Mouse (Mus musculus) telencephalon, adult 2 months (tissue): ENCODE data around the gene Rtkn.
A peak's percentile ranks its signal among the peaks of the same experiment; 100 is the strongest.
"Not testable (repeated sequence)": the region's sequence is repeated elsewhere in the genome, so short reads cannot be mapped to it uniquely, and the experiment has no call there.

Experiments used
- DNase-seq: peaks from one replicate; pipeline ENCODE4 v3.0.0-alpha.2; 2011; ENCODE audit warnings: low read depth, low spot score

Rtkn gene

GRCm38 (mm10) chr6:83137576-83137950, 2.3 kb downstream of the Rtkn start:
- peak; percentile 64 for DNase-seq

DNA sequence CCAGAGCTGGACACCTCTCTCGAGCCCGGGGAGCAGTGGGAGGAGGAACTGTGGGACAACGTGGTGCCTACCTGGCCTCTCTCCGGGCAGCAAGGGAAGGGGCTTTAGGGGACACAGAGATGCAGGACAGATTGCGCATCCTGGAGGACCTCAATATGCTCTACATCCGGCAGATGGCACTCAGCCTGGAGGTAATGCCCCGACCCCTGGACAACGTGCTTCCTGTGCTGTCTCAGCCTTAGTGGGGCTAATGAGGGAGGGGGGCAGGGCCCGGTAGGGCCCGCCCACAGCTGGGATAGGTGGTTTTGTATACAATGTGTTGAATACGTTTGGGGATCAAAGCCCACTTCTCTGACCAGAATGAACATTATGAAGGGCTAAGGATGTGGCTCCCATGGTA, 2.8 kb downstream of the Rtkn start:
- no peak for DNase-seq

- no peak for DNase-seq
Observed at GRCm38 (mm10) chr6:83140044-83140443, 4.8 kb downstream of the Rtkn start.

- DNase-seq: no peak
Observed at GRCm38 (mm10) chr6:83141636-83142035, 6.4 kb downstream of the Rtkn start.

- DNase-seq: peak; percentile 32
Observed at GRCm38 (mm10) chr6:83142211-83142731, 7.0 kb downstream of the Rtkn start.

DNA sequence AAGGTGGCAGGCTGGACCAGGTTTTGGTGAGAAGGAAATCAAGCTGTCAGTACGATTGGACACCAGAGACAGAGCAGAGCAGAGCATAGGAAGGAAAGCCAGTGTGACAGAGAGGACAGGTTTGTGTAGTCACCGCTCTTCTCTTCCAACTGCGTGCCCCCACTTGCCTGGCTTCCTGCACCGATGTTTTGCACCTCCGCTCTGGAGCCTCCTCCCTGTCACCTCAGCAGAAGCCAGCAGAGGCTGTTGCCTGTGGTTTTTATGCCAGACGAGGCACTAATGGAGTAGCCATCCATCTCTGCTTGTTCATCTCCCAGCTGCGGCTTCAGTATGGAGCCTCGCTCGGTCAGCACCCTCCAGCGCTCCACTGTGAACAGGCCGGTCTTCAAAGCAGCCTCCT, 7.6 kb downstream of the Rtkn start:
- DNase-seq: peak; percentile 26

- DNase-seq: no peak
Observed at GRCm38 (mm10) chr6:83145209-83145608, 9.9 kb downstream of the Rtkn start.

GRCm38 (mm10) chr6:83145805-83146204, 10.5 kb downstream of the Rtkn start:
- DNase-seq: peak; percentile 18

DNA sequence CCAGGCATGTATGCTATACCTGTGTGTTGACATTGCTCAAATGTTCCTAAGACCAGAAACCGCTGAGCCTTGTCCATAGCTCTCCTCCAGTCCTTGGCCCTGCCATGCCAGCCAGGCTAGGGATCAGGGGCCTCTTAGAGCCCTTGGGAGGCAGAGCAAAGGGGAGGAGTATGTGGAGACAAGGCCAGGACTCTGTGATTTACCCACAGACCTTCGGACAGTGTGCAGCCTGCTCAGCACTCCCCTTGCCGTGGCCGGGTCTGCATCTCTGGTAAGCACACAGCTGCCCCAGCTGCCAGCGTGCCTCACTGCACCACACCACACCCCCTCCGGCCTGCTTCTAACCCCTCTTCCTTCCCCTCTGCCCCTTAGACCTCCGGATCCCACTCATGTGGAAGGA, 12.0 kb downstream of the Rtkn start:
- DNase-seq: no peak

DNA sequence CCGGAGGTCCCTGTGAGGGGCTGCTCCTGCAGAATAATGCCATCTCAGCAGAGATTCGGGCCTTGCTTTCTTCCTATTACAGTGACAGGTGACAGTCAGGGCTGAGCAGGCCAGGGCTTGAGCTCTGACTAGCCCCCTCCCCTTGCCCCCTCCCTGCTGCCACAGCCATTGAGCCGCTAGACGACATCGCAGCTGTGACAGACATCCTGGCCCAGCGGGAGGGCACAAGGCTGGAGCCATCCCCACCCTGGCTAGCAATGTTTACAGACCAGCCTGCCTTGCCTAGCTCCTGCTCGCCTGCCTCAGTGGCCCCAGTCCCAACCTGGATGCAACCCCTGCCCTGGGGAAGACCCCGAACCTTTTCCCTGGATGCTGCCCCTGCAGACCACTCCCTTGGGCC, 16.5 kb downstream of the Rtkn start:
- DNase-seq: no peak

GRCm38 (mm10) chr6:83153038-83153437, 17.8 kb downstream of the Rtkn start:
- no peak for DNase-seq

- no peak for DNase-seq
Observed at GRCm38 (mm10) chr6:83153485-83153884, 18.2 kb downstream of the Rtkn start.

DNA sequence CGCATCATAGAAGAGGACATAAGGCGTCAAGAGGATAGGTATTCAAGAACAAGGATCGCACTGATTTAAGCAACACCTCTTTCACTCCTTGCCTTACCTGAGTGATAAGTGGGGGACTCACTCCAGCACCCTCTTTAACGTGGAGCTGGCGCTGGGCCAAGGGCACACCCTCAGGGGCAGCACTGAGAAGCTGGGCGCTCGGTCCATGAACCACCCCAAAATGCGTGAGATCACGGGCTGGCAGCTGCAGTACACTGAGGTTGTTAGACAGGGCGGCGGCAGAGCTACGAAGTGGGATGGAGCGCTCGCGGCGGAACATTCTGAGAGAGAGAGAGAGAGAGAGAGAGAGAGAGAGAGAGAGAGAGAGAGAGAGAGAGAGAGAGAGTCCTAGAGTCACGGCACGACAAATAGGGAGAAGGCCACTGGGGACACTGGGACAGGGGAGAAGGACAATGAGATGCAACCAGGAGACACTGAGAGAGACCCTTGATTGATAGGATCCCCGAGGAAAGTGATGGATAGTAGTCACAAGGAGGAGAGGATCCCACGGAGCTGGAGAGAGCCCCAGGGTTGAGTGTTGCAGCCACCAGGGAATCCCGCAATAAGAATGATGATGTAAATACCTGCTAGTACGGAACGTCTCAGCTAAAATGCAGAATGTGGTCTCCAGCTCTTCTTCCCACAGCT, 20.4 kb downstream of the Rtkn start:
- DNase-seq: no peak

DNA sequence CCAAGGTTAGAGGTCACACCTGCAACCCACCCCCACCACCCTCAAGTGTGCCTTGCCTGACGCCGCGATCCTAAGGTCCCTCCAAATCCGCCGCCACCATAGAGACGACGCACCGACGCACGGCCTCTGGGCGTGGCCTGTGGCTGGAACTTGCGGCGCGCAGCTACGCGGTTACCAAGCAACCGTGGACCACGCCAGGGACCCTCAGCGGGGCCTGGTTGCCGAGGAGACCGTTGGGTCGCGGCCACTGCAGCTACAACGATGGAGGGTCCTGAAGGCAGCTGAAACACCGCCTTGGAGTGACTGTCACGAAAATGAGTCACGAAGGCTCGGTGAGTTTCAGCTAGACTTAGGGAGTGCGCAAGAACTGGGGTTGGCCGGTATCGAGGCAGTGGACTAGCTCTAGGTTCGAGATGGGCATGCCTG, 21.0 kb downstream of the Rtkn start, which contains the start of the genes Wdr54 and 1700003E16Rik:
TSS of gene Wdr54 (minus strand) at position 139 of the 426 bp plus-strand sequence.
TSS of gene 1700003E16Rik (plus strand) at position 146 of the 426 bp plus-strand sequence.
- DNase-seq: no peak

GRCm38 (mm10) chr6:83159456-83159855, 24.2 kb downstream of the Rtkn start:
- DNase-seq: not testable (repeated sequence)

DNA sequence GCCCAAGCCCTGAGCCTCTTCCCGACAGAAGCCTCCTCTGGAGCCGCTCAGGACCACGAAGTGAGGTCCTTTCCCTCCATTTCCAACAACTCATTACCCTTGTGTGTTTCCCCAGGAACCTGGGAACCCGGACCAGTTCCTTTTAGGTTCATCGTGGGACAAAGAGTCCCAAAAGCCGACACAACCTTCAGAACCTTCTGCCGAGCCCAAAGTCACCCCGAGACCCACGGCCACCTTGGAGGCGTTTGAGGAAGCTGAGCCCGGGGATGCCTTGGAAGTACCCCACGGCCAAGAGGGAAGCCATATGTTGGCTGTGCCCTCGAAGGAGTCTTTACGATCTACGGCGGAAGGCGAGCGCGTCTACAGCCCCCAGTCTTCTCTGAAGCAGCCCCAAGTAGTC, 26.2 kb downstream of the Rtkn start:
- no peak for DNase-seq

GRCm38 (mm10) chr6:83161921-83162641, 26.8 kb downstream of the Rtkn start:
- DNase-seq: no peak

DNA sequence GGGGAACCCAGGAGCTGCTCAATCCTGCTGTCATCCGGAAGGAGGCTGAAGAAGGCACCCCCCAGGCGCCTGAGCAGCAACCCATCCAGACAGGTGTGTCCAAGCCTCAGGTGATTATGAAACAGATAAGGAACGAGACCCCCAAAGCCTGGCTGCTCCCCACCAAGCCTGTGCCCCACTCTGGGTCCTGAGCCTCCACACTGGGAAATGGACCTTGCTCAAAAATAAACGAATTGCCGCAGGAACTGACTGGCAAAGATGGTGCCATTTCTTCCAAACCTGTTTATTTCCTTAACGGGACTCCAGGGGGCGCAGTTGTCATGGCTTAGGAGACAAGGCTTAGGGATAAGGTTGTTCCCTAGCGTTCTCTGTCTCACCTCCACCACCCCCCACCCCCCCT, 27.4 kb downstream of the Rtkn start:
- DNase-seq: no peak

DNA sequence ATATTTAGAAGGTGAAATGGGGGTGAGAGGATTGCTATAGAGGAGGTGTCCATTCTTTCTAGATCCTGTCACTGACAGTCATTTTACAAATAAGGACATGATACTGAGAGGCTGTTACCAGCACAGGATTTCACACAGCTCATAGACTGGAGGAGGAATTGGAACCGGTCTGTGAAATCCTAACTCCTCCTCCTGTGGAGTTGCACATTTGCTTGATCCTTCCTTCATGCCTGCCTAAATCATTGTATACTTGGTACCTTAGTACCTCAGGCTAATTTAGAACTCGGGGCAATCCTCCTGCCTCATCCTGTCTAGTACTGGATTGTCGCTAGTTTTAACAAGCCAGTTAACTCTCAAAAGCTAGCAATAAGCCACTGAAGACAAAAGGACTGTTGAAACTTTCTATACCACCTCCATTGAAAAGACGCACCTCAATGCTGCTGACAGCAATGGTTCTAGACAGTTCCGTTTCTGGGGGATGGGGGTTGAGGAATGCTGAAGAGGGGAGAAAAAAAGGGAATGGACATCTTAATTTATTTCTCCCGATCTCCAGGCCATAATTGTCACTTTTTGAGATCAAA, 29.9 kb downstream of the Rtkn start:
- no peak for DNase-seq

- DNase-seq: peak; percentile 88
Observed at GRCm38 (mm10) chr6:83165607-83166242, 30.5 kb downstream of the Rtkn start, which contains the start of gene Dctn1. Dctn1 (plus strand) TSS chr6:83165920.

GRCm38 (mm10) chr6:83166243-83166630, 31.0 kb downstream of the Rtkn start:
- no peak for DNase-seq

DNA sequence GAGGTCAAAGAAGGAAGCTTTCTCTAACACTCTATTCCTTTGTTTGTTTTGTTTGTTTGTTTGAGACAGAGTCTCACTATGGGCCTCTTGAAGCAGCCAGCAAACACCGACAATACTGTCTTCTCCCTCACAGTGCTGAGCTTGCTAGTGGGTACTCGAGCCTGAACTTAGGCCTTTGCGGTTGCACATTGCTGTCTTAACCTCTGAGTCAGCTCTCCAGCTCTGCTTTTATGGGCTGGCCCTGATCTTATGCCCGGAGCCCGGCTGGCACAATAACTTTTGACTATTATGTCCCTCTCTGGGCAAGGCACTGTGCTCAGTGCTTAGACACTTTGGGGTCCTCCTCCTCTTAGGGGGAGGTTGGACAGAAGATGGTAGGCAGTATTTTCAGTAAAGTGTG, 34.6 kb downstream of the Rtkn start:
- DNase-seq: no peak
